Mouse (Mus musculus) intestine, embryonic 15.5 days (tissue): ENCODE results near the gene Hspa13. TPM values are rescaled to one million over a fixed set of nuclear protein-coding genes. Genes with fewer than 3 reads are reported as not detected.

Experiments used
- polyA plus RNA-seq: library from polyadenylated mRNA; unstranded; fragments of >200 nt; fragmentation: Nextera tagmentation; extraction: Ambion mirVana; gene quantifications from 2 replicates; pipeline ENCODE4 v1.2.1, GENCODE M21; 2015

Gene Hspa13
- polyA plus RNA-seq, 1 experiment from 2014 or later, result 25.6 TPM

Other genes with a start within 250 kb of the Hspa13 start
- not detected in 2 replicates for gene Lipi, start 181.0 kb downstream of the Hspa13 start, polyA plus RNA-seq
- 0.15 and 0.54 TPM in 2 replicates for gene Rbm11, start 174.3 kb downstream of the Hspa13 start, polyA plus RNA-seq